Mouse (Mus musculus) ES-Bruce4 (cell line): Measurements from ENCODE around the gene Tenm3.

ENCODE experiments used
- CTCF ChIP-seq: IDR thresholded peaks from one replicate; pipeline ENCODE4 v1.8.1; 2011; ENCODE audit warnings: low read depth, low read length
- EP300 ChIP-seq: IDR thresholded peaks from 2 replicates; pipeline ENCODE4 v1.6.1; 2011; ENCODE audit warnings: low read depth, low read length; ENCODE audit not compliant: insufficient read depth
- POLR2A ChIP-seq: IDR thresholded peaks from one replicate; pipeline ENCODE4 v1.8.1; 2011; ENCODE audit warnings: low read length; ENCODE audit not compliant: insufficient read depth

DNA sequence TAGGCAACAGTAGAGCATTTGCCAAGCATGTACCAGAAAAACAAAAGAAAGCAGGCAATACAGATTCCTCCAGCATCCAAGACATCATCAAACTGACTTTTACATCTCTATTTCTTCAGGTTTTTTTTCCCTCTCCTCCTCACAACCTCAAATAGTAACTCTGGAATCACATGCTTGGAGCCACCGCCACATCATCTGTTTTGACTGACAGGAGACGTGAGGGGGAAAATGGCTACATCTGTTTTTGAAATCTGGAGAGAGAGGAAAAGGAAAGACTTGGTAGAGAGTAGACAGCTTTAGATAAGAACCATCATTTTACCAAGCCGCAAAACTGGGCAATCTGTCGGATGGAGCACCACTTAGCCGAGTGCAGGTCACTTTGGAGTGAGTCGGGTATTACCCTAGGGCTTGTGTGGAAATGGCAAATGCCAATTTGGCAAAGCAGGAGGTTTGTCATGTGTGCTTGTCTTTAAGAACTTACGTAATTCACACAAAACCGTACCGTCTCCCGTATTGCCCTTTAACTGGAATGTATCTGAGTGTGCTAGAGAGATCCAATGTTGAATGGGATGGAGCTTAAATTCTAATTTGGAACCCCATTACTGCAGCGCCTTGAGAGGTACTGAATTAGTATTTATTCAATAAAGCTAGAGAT is 312.7 kb downstream of the Tenm3 start:
- no peak for TF ChIP-seq CTCF
- no peak for TF ChIP-seq EP300
- no peak for TF ChIP-seq POLR2A
